Mouse (Mus musculus) lung, postnatal 0 days (tissue): Measurements from ENCODE around the gene Cdk19.

ENCODE experiments used
- CTCF ChIP-seq: IDR thresholded peaks from 2 replicates; pipeline ENCODE4 v1.5.1; 2016; ENCODE audit warnings: antibody characterized with exemption, mild to moderate bottlenecking
- EP300 ChIP-seq: IDR thresholded peaks from 2 replicates; pipeline ENCODE4 v1.6.1; 2016; ENCODE audit warnings: antibody characterized with exemption, mild to moderate bottlenecking, control low read depth

GRCm38 (mm10) chr10:40316841-40317585, 22.4 kb upstream of the Cdk19 start:
- TF ChIP-seq CTCF (no peak), EP300 (no peak)
